Comparison of ENCODE assay signal across 19 mouse cellular contexts in the genomic region with DNA sequence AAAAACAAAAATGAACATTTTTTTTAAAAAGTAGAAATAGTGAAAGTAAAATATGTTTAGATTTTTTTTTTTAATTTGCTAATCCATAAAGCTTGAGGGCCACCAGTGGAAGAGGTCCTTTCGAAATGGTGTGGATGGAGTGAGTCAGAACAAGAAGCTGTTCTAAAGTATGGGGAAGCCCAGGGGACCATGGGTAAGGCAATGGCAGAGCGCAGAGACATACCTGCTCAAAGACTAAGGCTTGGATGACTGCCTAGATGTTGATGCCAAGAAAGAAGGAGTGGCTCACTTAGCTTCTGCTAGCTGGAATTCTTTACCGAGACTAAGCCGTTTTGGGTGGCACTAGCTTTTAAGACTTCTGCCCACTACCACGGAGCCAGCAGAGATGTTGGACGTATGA.
"Had no signal": no experiment of that assay in that cellular context is flagged by ENCODE, and none has a peak within 500 bp of the region (broad histone marks: within the 10 kb centered on the region; RNA-seq: fewer than 3 reads in every experiment).

No protein-coding gene starts in this region.

- H3K9me3 ChIP-seq: limb, embryonic 10.5 days; limb, embryonic 13.5 days; megakaryocyte, embryonic 14.5 days; midbrain, embryonic 10.5 days; midbrain, embryonic 13.5 days; neural tube, embryonic 13.5 days had no signal

- H3K27me3 ChIP-seq: limb, embryonic 13.5 days; liver, embryonic 12.5 days; liver, embryonic 15.5 days; megakaryocyte, embryonic 14.5 days; midbrain, embryonic 13.5 days; neural tube, embryonic 13.5 days had no signal

- H3K4me2 ChIP-seq: limb, embryonic 13.5 days; liver, embryonic 12.5 days; liver, embryonic 15.5 days; midbrain, embryonic 13.5 days; neural tube, embryonic 13.5 days had no signal

- H3K9ac ChIP-seq: limb, embryonic 13.5 days; liver, embryonic 12.5 days; liver, embryonic 15.5 days; midbrain, embryonic 13.5 days; neural tube, embryonic 13.5 days had no signal

- H3K36me3 ChIP-seq: limb, embryonic 10.5 days; limb, embryonic 13.5 days; liver, embryonic 12.5 days; liver, embryonic 15.5 days; midbrain, embryonic 10.5 days; midbrain, embryonic 13.5 days; neural tube, embryonic 13.5 days had no signal

- H3K27ac ChIP-seq: kidney, postnatal 0 days; layer of hippocampus, adult 2 months; limb, embryonic 10.5 days; limb, embryonic 13.5 days; liver, embryonic 12.5 days; liver, embryonic 15.5 days; midbrain, embryonic 10.5 days; midbrain, embryonic 13.5 days; neural tube, embryonic 13.5 days had no signal

- ATAC-seq: intestine, postnatal 0 days; liver, embryonic 12.5 days; midbrain, embryonic 13.5 days; midbrain, embryonic 16.5 days had no signal

- DNase-seq: kidney, adult 2 months; kidney, postnatal 25 days; layer of hippocampus, adult 9-11 months; liver; thymus, adult 18-20 months; thymus, postnatal 36 days had no signal

- H3K4me3 ChIP-seq: layer of hippocampus, adult 2 months; limb, embryonic 10.5 days; limb, embryonic 13.5 days; liver, embryonic 12.5 days; liver, embryonic 15.5 days; megakaryocyte, embryonic 14.5 days; midbrain, embryonic 10.5 days; midbrain, embryonic 13.5 days; myocyte; neural tube, embryonic 13.5 days had no signal
